Mouse (Mus musculus) liver, embryonic 15.5 days (tissue): ENCODE results near the gene Dbn1. TPM values are rescaled to one million over a fixed set of nuclear protein-coding genes. Genes with fewer than 3 reads are reported as not detected.

Experiments used
- ATAC-seq: fragments of 200-750 bp; cut with Nextera tagmentation; 2 replicates; pipeline ENCODE4 v1.8.0; 2017; ENCODE audit warnings: moderate number of reproducible peaks, mild to moderate bottlenecking, moderate library complexity; ENCODE audit not compliant: insufficient read depth
- H3K27ac ChIP-seq: fragments of 300-500 bp; sonication (generic); replicated peaks from 2 replicates; pipeline ENCODE4 v1.5.1; 2015; ENCODE audit warnings: mild to moderate bottlenecking, inconsistent platforms
- H3K27me3 ChIP-seq: fragments of 300-500 bp; sonication (generic); 2 replicates; pipeline ENCODE4 v1.6.1; 2015; ENCODE audit warnings: mild to moderate bottlenecking, inconsistent platforms
- H3K36me3 ChIP-seq: fragments of 300-500 bp; sonication (generic); replicated peaks from 2 replicates; pipeline ENCODE4 v1.6.1; 2015; ENCODE audit warnings: moderate library complexity, mild to moderate bottlenecking, inconsistent platforms
- H3K4me1 ChIP-seq: fragments of 300-500 bp; sonication (generic); replicated peaks from 2 replicates; pipeline ENCODE4 v1.6.1; 2015; ENCODE audit warnings: inconsistent platforms
- H3K4me2 ChIP-seq: fragments of 300-500 bp; sonication (generic); 2 replicates; pipeline ENCODE4 v1.6.1; 2015; ENCODE audit warnings: moderate library complexity, mild to moderate bottlenecking, inconsistent platforms
- H3K4me3 ChIP-seq: fragments of 300-500 bp; sonication (generic); replicated peaks from 2 replicates; pipeline ENCODE4 v1.5.1; 2015; ENCODE audit warnings: mild to moderate bottlenecking, inconsistent platforms
- H3K9ac ChIP-seq: fragments of 300-500 bp; sonication (generic); 2 replicates; pipeline ENCODE4 v1.6.1; 2015; ENCODE audit warnings: moderate library complexity, mild to moderate bottlenecking, inconsistent platforms
- H3K9me3 ChIP-seq: fragments of 300-500 bp; sonication (generic); replicated peaks from 2 replicates; pipeline ENCODE4 v1.6.1; 2016; ENCODE audit warnings: inconsistent platforms
- WGBS: fragments of 180-500 bp; shearing (Covaris S2); methylation state at CpG from one replicate; pipeline ENCODE4 v1.1.7; 2015; ENCODE audit warnings: mixed read lengths; ENCODE audit not compliant: insufficient replicate concordance; 5-methylcytosine and 5-hydroxymethylcytosine counted together
- polyA plus RNA-seq: library from polyadenylated mRNA; unstranded; fragments of >200 nt; fragmentation: Nextera tagmentation; extraction: Ambion mirVana; gene quantifications from 2 replicates; pipeline ENCODE4 v1.2.1, GENCODE M21; 2015

Dbn1 gene
- polyA plus RNA-seq, 1 experiment from 2014 or later, result 7.6 TPM

- no peak for ATAC-seq
- Histone ChIP-seq H3K36me3 (peaks cover 5% of the 10 kb centered on the region; the same call in 1 of the 2 replicates), H3K27me3 (peaks cover 58% of the 10 kb centered on the region)
These were observed 6.3 kb upstream of the Dbn1 start for GRCm38 (mm10) chr13:55494257-55494656.

GRCm38 (mm10) chr13:55486916-55487577, 864 bp downstream of the Dbn1 start:
- no peaks in the 10 kb centered on the region for H3K36me3 ChIP-seq
- peak overlapping the region; percentile 71 for H3K4me2 ChIP-seq
- no peak; the same call in 1 of the 2 replicates for ATAC-seq
- 1% methylated on average over 29 of the region's 29 CpGs for WGBS
- no peaks in the 10 kb centered on the region for H3K9me3 ChIP-seq
- H3K27me3 ChIP-seq, result peaks cover 94% of the 10 kb centered on the region
- H3K27ac ChIP-seq, result no peak overlapping the region
- peak overlapping the region; percentile 37; the same call in 1 of the 2 replicates for H3K9ac ChIP-seq
- peak overlapping the region; percentile 56 for H3K4me3 ChIP-seq
- H3K4me1 ChIP-seq, result peaks cover 15% of the 10 kb centered on the region

More at GRCm38 (mm10) chr13:55494257-55494656, 6.3 kb upstream of the Dbn1 start:
- Histone ChIP-seq H3K9ac (no peak overlapping the region), H3K4me1 (peaks cover 4% of the 10 kb centered on the region; the same call in 1 of the 2 replicates), H3K27ac (no peak overlapping the region), H3K4me3 (no peak overlapping the region), H3K4me2 (no peak overlapping the region), H3K9me3 (no peaks in the 10 kb centered on the region)
- WGBS, result 34% methylated on average over 2 of the region's 2 CpGs

- Histone ChIP-seq H3K4me1 (peaks cover 15% of the 10 kb centered on the region), H3K4me3 (peak overlapping the region; percentile 56), H3K27ac (no peak overlapping the region), H3K9ac (no peak overlapping the region), H3K27me3 (peaks cover 89% of the 10 kb centered on the region), H3K4me2 (no peak overlapping the region; the same call in 1 of the 2 replicates), H3K36me3 (no peaks in the 10 kb centered on the region), H3K9me3 (no peaks in the 10 kb centered on the region)
- no peak for ATAC-seq
- WGBS, result 44% methylated on average over 14 of the region's 14 CpGs
These were observed 1.7 kb downstream of the Dbn1 start for GRCm38 (mm10) chr13:55486029-55486794.

GRCm38 (mm10) chr13:55484520-55485088, 3.3 kb downstream of the Dbn1 start:
- Histone ChIP-seq H3K9me3 (no peaks in the 10 kb centered on the region), H3K4me1 (peaks cover 15% of the 10 kb centered on the region), H3K4me3 (no peak overlapping the region), H3K36me3 (no peaks in the 10 kb centered on the region), H3K27me3 (peaks cover 78% of the 10 kb centered on the region), H3K4me2 (no peak overlapping the region), H3K9ac (no peak overlapping the region), H3K27ac (no peak overlapping the region)
- no peak for ATAC-seq
- WGBS, result 37% methylated on average over 7 of the region's 7 CpGs

GRCm38 (mm10) chr13:55483593-55483992, 4.3 kb downstream of the Dbn1 start:
- Histone ChIP-seq H3K4me3 (no peak overlapping the region), H3K36me3 (no peaks in the 10 kb centered on the region), H3K9me3 (no peaks in the 10 kb centered on the region), H3K4me1 (peaks cover 20% of the 10 kb centered on the region), H3K4me2 (no peak overlapping the region), H3K27me3 (peaks cover 68% of the 10 kb centered on the region), H3K9ac (no peak overlapping the region), H3K27ac (no peak overlapping the region)
- no peak for ATAC-seq
- WGBS, result 36% methylated on average over 15 of the region's 15 CpGs

GRCm38 (mm10) chr13:55483071-55483470, 4.8 kb downstream of the Dbn1 start:
- H3K27ac ChIP-seq, result no peak overlapping the region
- H3K36me3 ChIP-seq, result no peaks in the 10 kb centered on the region
- peaks cover 18% of the 10 kb centered on the region for H3K4me1 ChIP-seq
- H3K9ac ChIP-seq, result no peak overlapping the region
- H3K4me2 ChIP-seq, result no peak overlapping the region
- no peak overlapping the region for H3K4me3 ChIP-seq
- WGBS, result 51% methylated on average over 9 of the region's 9 CpGs
- peaks cover 62% of the 10 kb centered on the region for H3K27me3 ChIP-seq
- no peaks in the 10 kb centered on the region for H3K9me3 ChIP-seq
- no peak for ATAC-seq

GRCm38 (mm10) chr13:55482542-55482941, 5.4 kb downstream of the Dbn1 start:
- 63% methylated on average over 7 of the region's 7 CpGs for WGBS
- H3K4me1 ChIP-seq, result peaks cover 13% of the 10 kb centered on the region
- H3K9ac ChIP-seq, result no peak overlapping the region
- H3K27ac ChIP-seq, result no peak overlapping the region
- peaks cover 57% of the 10 kb centered on the region for H3K27me3 ChIP-seq
- no peak for ATAC-seq
- no peak overlapping the region for H3K4me2 ChIP-seq
- H3K9me3 ChIP-seq, result no peaks in the 10 kb centered on the region
- no peaks in the 10 kb centered on the region for H3K36me3 ChIP-seq
- H3K4me3 ChIP-seq, result no peak overlapping the region

GRCm38 (mm10) chr13:55479929-55480328, 8.0 kb downstream of the Dbn1 start:
- Histone ChIP-seq H3K4me2 (no peak overlapping the region), H3K27ac (no peak overlapping the region), H3K4me1 (peaks cover 4% of the 10 kb centered on the region), H3K36me3 (no peaks in the 10 kb centered on the region), H3K27me3 (peaks cover 50% of the 10 kb centered on the region), H3K9ac (no peak overlapping the region), H3K4me3 (no peak overlapping the region), H3K9me3 (no peaks in the 10 kb centered on the region)
- no peak for ATAC-seq

- WGBS, result 29% methylated on average over 7 of the region's 7 CpGs
- no peak overlapping the region for H3K4me2 ChIP-seq
- H3K36me3 ChIP-seq, result no peaks in the 10 kb centered on the region
- peaks cover 50% of the 10 kb centered on the region for H3K27me3 ChIP-seq
- H3K4me1 ChIP-seq, result peaks cover 4% of the 10 kb centered on the region
- no peak overlapping the region for H3K9ac ChIP-seq
- H3K9me3 ChIP-seq, result no peaks in the 10 kb centered on the region
- H3K27ac ChIP-seq, result no peak overlapping the region
- ATAC-seq, result peak; percentile 10; the same call in 1 of the 2 replicates
- no peak overlapping the region for H3K4me3 ChIP-seq
These were observed 8.9 kb downstream of the Dbn1 start for GRCm38 (mm10) chr13:55479008-55479407.

- H3K27ac ChIP-seq, result no peak overlapping the region
- no peak overlapping the region for H3K9ac ChIP-seq
- ATAC-seq, result no peak
- no peaks in the 10 kb centered on the region for H3K36me3 ChIP-seq
- H3K4me1 ChIP-seq, result peaks cover 8% of the 10 kb centered on the region
- peaks cover 50% of the 10 kb centered on the region for H3K27me3 ChIP-seq
- no peak overlapping the region for H3K4me2 ChIP-seq
- H3K9me3 ChIP-seq, result no peaks in the 10 kb centered on the region
- WGBS, result 55% methylated on average over 5 of the region's 5 CpGs
- no peak overlapping the region for H3K4me3 ChIP-seq
These were observed 9.9 kb downstream of the Dbn1 start for GRCm38 (mm10) chr13:55478036-55478435.

GRCm38 (mm10) chr13:55477492-55477891, 10.4 kb downstream of the Dbn1 start:
- ATAC-seq, result no peak
- Histone ChIP-seq H3K4me3 (no peak overlapping the region), H3K27ac (no peak overlapping the region), H3K27me3 (peaks cover 50% of the 10 kb centered on the region), H3K9ac (no peak overlapping the region), H3K9me3 (no peaks in the 10 kb centered on the region), H3K4me2 (no peak overlapping the region), H3K4me1 (peaks cover 14% of the 10 kb centered on the region), H3K36me3 (no peaks in the 10 kb centered on the region)
- 59% methylated on average over 16 of the region's 16 CpGs for WGBS
